Mouse (Mus musculus) thymus, adult 18-20 months (tissue): ENCODE results near the gene Abhd15.

Source experiments
- DNase-seq, 2 experiments: peaks; one replicate each; pipeline ENCODE4 v3.0.0; 2022; ENCODE audit warnings: mixed read lengths in 2 of 2

The Abhd15 gene

GRCm38 (mm10) chr11:77493512-77494343 lies 21.2 kb upstream of the Abhd15 start, which contains the start of gene Git1:
Gene Git1 (plus strand): TSS chr11:77493562.
- peak; percentile 52 to 60 for DNase-seq

- DNase-seq = no peak
Measured at GRCm38 (mm10) chr11:77494344-77494676, 20.6 kb upstream of the Abhd15 start.

DNA sequence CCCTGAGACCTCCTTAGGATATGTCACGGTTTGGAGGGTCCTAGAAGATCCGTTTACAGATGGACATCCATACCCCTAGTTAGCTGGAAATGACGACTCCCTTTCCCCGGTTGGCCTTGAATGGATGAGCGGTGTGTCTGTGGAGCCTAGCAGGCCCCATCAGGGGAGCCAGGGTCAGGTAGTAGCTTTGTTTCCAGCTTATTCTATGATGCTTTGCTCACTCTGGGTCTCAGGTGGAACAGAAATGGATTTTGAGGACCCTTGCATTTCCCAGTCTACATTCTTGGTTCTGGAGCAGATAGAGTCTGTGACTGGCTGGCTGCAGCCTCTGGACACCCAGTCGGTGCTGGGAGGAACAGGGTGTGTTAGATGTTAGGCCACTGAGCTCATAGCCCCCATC lies 20.1 kb upstream of the Abhd15 start:
- no peak for DNase-seq

GRCm38 (mm10) chr11:77495507-77495906 lies 19.4 kb upstream of the Abhd15 start:
- no peak for DNase-seq

- DNase-seq = peak in 1 of 2 experiments; percentile 58
Measured at GRCm38 (mm10) chr11:77497341-77497756, 17.6 kb upstream of the Abhd15 start.

- DNase-seq = no peak
Measured at GRCm38 (mm10) chr11:77497851-77498250, 17.1 kb upstream of the Abhd15 start.

- no peak for DNase-seq
Measured at GRCm38 (mm10) chr11:77498261-77499139, 16.4 kb upstream of the Abhd15 start.

DNA sequence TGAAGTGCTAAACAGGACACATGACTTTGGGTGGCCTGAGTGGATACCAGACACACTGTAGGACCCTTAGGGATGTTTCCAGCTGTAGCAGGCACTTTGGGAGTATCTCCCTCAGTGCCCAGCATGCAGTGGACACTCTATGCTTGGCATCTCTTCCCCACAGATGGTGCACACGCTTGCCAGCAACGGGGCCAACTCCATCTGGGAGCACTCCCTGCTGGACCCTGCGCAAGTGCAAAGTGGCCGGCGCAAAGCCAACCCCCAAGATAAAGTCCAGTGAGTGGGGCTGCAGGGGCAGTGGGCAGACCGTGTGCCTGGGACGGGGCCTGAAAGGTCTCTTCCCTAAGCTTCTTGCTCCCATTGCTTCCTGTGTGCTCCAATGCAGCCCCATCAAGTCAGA lies 15.6 kb upstream of the Abhd15 start:
- DNase-seq = no peak

DNA sequence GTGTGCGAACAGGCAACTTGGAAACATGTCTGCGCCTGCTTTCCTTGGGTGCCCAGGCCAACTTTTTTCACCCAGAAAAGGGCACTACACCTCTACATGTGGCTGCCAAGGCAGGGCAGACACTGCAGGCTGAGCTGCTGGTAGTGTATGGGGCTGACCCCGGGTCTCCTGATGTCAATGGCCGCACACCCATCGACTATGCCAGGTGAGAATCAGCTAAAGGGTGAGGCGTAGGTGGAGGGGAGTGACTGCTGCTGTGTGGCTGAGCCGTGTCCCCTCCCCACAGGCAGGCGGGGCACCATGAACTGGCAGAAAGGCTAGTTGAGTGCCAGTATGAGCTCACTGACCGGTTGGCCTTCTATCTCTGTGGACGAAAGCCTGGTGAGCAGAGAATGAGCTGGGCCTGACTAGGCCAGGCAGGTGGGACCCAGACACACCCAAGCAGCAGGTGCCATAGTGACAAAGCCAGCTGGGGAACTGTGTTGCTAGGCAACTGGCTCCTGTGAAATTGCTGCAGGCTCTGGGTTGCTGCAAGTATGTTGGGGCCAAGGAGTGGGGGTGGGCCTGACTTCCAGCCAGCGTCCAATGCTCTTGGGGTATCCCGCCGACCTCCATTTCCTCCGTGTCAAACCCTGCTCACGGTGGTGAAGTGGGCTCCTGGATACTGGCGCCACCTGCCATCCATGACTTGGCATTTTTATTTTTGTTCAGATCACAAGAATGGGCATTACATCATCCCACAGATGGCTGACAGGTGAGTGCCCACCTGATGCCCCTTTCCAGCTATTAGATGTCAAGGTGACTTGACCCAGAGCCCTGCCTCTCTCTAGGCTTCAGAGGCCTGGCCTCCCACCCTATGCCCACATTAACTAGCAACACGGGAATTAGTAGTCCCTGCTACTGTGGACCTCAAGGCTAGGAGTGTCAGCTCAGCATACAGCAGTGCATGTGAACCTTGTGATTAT lies 14.3 kb upstream of the Abhd15 start:
- no peak for DNase-seq

- no peak for DNase-seq
Measured at GRCm38 (mm10) chr11:77501392-77501791, 13.5 kb upstream of the Abhd15 start.

DNA sequence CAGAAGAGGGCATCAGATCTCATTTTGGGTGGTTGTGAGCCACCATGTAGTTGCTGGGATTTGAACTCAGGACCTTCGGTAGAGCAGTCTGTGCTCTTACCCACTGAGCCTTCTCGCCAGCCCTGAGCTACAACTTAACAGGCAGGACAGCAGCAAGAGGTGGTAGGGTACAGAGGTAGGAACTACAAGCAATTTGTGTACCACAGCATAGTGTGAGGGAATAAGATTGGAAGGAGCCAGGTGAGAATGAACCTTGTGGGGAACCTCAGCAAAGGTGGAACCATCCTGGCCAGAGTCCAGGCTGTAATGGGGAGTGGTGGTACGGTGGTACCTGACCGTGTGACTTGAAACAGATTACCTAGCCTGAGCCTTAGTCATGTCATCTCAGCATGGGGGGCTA lies 12.9 kb upstream of the Abhd15 start:
- no peak for DNase-seq

GRCm38 (mm10) chr11:77502481-77502880 lies 12.4 kb upstream of the Abhd15 start:
- DNase-seq = no peak

DNA sequence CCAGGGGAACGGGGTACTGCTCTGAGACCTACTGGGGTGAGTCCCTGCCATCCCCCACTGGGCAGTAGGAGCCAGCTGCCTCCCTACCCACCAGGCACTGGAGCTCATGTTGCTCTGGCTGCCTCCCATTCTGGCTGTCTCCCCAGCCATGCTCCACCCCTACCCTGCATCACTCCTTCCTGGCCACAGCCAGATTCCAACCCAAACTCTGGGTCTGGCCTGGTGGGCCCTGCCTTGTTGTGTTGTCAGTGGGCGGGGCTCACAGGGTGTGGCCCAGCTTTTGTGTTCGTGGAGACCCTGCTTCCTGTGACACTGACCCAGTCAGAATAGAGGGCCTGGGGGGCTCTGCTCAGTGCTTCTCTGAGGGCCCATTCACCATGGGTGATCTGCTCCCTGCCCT lies 11.4 kb upstream of the Abhd15 start:
- no peak for DNase-seq

DNA sequence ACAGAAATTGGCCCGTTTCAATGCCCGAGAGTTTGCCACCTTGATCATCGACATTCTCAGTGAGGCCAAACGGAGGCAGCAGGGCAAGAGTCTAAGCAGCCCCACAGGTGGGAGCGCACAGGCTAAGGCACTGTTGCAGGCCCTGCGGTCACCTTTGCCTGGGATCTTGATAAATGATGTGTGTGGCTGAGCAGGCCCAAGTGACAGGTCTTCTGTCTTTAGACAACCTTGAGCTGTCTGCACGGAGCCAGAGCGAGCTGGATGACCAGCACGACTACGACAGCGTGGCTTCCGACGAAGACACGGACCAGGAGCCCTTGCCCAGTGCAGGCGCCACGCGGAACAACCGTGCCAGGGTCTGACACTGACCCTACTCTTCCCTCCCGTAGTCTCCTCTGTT lies 10.5 kb upstream of the Abhd15 start:
- no peak for DNase-seq

- no peak for DNase-seq
Measured at GRCm38 (mm10) chr11:77505291-77505980, 9.5 kb upstream of the Abhd15 start.

- no peak for DNase-seq
Measured at GRCm38 (mm10) chr11:77506273-77506672, 8.6 kb upstream of the Abhd15 start.

GRCm38 (mm10) chr11:77506941-77507340 lies 8.0 kb upstream of the Abhd15 start:
- DNase-seq = no peak

DNA sequence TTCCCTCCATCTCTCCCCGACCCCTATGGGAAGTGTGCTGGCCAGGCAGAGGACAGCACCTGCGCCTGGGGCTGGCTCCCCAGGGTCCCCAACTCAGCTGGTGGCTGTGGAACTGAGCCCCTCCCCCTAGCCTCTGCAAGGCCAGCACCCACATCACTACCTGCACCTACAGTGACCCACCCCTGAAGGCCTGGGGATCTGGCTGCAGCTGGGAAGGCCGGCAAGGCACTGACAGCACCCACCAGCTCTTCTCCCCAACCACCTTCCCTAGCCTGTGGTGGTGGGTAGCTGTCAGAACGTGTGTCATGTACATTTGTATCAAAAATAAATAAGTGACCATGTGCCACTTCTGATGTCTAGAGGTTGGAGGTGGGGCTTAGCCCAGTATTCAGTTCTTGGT lies 7.5 kb upstream of the Abhd15 start:
- no peak for DNase-seq

- peak; percentile 78 to 79 for DNase-seq
Measured at GRCm38 (mm10) chr11:77508068-77509021, 6.6 kb upstream of the Abhd15 start.

DNA sequence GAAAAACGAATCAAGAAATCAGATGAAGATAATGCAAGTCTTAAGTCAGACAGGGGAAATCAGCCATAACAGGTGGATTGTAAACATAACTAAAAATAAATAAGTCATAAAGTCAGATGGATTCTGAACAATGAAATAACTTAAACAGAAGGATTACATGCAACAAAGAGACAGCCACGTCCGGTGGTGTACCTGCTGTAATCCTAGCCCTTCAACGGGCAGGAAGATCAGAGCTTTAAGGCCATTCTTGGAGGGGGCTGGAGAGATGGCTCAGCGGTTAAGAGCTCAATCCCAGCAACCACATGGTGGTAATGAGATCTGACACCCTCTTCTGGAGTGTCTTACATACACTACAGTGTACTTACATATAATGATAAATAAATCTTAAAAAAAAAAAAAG lies 3.6 kb upstream of the Abhd15 start:
- DNase-seq = no peak
